Mouse (Mus musculus): ENCODE data around the gene Ndufaf2. TPM values are rescaled to one million over a fixed set of nuclear protein-coding genes. Genes with fewer than 3 reads are reported as not detected.

Gene Ndufaf2
- polyA plus RNA-seq, 1 experiment from 2014 or later: 101 TPM

DNA sequence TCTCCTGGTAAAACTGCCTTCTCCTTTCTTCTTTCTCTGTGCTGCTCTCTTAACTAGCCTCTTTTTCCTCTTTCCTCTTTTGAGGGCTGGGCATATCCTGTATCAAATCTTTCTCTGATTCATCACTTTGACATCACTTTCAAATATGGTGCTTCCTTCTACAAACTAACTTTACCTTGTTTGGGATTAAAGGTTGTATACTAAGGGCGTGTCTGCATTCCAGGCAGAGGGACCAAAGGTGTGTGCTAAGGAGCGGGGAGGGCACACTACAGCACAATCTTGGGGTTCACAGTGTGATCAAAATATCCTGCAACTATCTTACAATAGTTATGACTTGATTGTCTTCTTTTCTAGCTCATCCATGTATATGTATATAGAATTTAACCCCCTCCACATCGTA, 112.4 kb downstream of the Ndufaf2 start:
- peak overlapping the region; percentile 23 for H3K4me2 ChIP-seq
- H3K9ac ChIP-seq: no peak overlapping the region
- H3K36me3 ChIP-seq: peaks cover 13% of the 10 kb centered on the region
- H3K4me3 ChIP-seq: no peak overlapping the region
- H3K27ac ChIP-seq: no peak overlapping the region
- peaks cover 20% of the 10 kb centered on the region for H3K4me1 ChIP-seq
- 91% methylated on average over 3 of the region's 3 CpGs for WGBS
- no peak for ATAC-seq (ENCODE audit: insufficient number of reproducible peaks, insufficient read depth, low FRiP score, low TSS enrichment, low read depth)
- H3K27me3 ChIP-seq: no peaks in the 10 kb centered on the region
- H3K9me3 ChIP-seq: no peaks in the 10 kb centered on the region

DNA sequence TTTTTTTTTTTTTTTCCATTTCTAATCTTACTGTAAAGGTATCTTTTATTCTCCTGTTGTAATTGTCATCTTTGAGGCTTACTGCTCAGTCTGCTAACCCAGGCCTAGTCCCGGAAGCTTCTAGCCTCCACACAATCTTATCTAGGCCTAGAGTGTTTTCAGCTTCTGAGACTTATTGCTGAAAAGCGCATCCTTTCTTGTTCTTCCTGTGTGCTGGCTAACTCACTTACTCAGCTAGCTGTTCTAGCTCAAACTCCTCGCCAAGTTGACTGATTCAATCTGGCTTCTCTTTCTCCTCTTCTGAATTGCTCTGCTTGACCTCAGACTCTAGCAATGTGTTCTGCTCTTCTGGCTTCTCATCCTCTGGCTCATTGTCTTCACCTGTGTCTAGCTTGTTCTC, 112.8 kb downstream of the Ndufaf2 start:
- H3K27me3 ChIP-seq: no peaks in the 10 kb centered on the region
- H3K9me3 ChIP-seq: no peaks in the 10 kb centered on the region
- no peak for ATAC-seq (ENCODE audit: insufficient number of reproducible peaks, insufficient read depth, low FRiP score, low TSS enrichment, low read depth)
- H3K27ac ChIP-seq: no peak overlapping the region
- H3K36me3 ChIP-seq: peaks cover 12% of the 10 kb centered on the region
- H3K4me3 ChIP-seq: no peak overlapping the region
- no peak overlapping the region for H3K9ac ChIP-seq
- peaks cover 20% of the 10 kb centered on the region for H3K4me1 ChIP-seq
- 84% methylated on average over 3 of the region's 3 CpGs for WGBS
- H3K4me2 ChIP-seq: peak overlapping the region; percentile 23

DNA sequence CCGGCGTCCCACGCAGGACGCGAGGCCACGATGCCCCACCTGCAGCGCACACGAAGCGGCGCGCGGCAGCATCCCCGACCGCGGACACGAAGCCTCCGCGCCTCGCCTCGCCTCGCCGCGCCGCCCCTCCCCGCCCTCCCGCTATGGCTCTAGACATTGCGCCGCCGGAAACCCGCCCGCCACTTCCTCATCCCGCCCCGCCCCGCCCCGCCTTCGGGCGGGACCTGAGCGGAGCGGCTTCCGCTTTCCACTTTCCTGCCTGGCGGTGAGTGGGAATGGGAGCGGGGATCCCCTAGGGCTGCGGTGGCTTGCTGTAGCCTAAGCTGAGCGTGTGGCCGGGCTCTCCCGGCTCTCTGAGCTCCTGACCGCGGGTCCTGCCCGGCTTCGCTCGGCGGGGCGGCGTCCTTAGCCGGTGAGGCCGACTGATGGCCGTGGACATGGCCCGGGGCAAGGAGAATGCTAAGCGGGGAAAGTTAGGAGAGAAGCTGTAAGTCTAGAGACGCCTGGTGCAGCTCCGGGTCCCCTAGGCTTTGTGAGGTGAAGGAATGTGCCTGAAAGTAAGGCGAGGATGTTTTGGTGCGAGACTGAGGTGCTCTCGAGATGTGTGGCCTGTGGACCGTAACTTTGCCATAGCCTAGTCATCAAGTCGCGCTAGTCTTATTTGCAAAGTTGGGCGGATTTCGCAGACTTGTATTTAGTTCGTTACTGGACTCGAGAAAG, 114.0 kb downstream of the Ndufaf2 start, which contains the start of gene Smim15:
Gene Smim15 (plus strand): TSS at position 225 of the 720 bp plus-strand sequence.
- Histone ChIP-seq H3K4me1 (peaks cover 20% of the 10 kb centered on the region), H3K4me3 (peak within 1 kb of the TSS; percentile 90), H3K27ac (peak within 1 kb of the TSS; percentile 96), H3K4me2 (peak within 1 kb of the TSS; percentile 60), H3K36me3 (peaks cover 12% of the 10 kb centered on the region), H3K9ac (peak within 1 kb of the TSS; percentile 99), H3K9me3 (no peaks in the 10 kb centered on the region), H3K27me3 (no peaks in the 10 kb centered on the region)
- under 1% methylated on average over 71 of the region's 71 CpGs for WGBS
- peak; percentile 93 for ATAC-seq (ENCODE audit: insufficient number of reproducible peaks, insufficient read depth, low FRiP score, low TSS enrichment, low read depth)

GRCm38 (mm10) chr13:108043431-108044221, 114.8 kb downstream of the Ndufaf2 start:
- Histone ChIP-seq H3K4me2 (peak overlapping the region; percentile 60), H3K36me3 (peaks cover 12% of the 10 kb centered on the region), H3K9me3 (no peaks in the 10 kb centered on the region), H3K4me1 (peaks cover 20% of the 10 kb centered on the region), H3K9ac (peak overlapping the region; percentile 99), H3K27ac (peak overlapping the region; percentile 96), H3K27me3 (no peaks in the 10 kb centered on the region), H3K4me3 (peak overlapping the region; percentile 90)
- ATAC-seq (ENCODE audit: insufficient number of reproducible peaks, insufficient read depth, low FRiP score, low TSS enrichment, low read depth): peak; percentile 64
- 2% methylated on average over 23 of the region's 23 CpGs for WGBS

GRCm38 (mm10) chr13:108041358-108041757, 117.1 kb downstream of the Ndufaf2 start:
- H3K4me2 ChIP-seq: no peak overlapping the region
- H3K27me3 ChIP-seq: no peaks in the 10 kb centered on the region
- no peak overlapping the region for H3K27ac ChIP-seq
- peaks cover 20% of the 10 kb centered on the region for H3K4me1 ChIP-seq
- no peak overlapping the region for H3K4me3 ChIP-seq
- H3K36me3 ChIP-seq: no peaks in the 10 kb centered on the region
- 6% methylated on average over 7 of the region's 7 CpGs for WGBS
- no peaks in the 10 kb centered on the region for H3K9me3 ChIP-seq
- no peak for ATAC-seq (ENCODE audit: insufficient number of reproducible peaks, insufficient read depth, low FRiP score, low TSS enrichment, low read depth)
- H3K9ac ChIP-seq: no peak overlapping the region

DNA sequence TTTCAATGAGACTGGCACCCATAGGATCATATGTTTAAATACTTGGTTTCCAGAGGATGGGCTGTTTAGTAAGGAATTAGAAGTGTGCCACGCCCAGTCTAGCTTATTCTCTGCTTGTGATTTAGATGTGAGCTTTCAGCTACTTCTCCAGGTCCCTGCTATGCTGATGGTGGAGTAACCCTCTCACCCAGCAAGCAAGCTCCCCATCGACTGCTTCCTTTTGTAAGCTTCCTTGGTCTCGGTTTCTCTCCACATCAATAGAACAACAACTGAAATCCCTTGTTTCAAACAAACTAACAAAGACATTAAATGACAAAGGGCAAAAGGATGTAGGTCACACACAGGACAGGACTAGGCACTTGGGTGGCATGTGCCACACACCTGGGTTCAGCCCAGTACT, 118.0 kb downstream of the Ndufaf2 start:
- 68% methylated on average over 3 of the region's 3 CpGs for WGBS
- Histone ChIP-seq H3K27me3 (no peaks in the 10 kb centered on the region), H3K4me3 (no peak overlapping the region), H3K4me1 (peaks cover 14% of the 10 kb centered on the region), H3K9ac (no peak overlapping the region), H3K4me2 (no peak overlapping the region), H3K36me3 (no peaks in the 10 kb centered on the region), H3K27ac (no peak overlapping the region), H3K9me3 (no peaks in the 10 kb centered on the region)
- no peak for ATAC-seq (ENCODE audit: insufficient number of reproducible peaks, insufficient read depth, low FRiP score, low TSS enrichment, low read depth)

GRCm38 (mm10) chr13:108039902-108040301, 118.5 kb downstream of the Ndufaf2 start:
- Histone ChIP-seq H3K9ac (no peak overlapping the region), H3K36me3 (no peaks in the 10 kb centered on the region), H3K27ac (no peak overlapping the region), H3K9me3 (no peaks in the 10 kb centered on the region), H3K27me3 (no peaks in the 10 kb centered on the region), H3K4me2 (no peak overlapping the region), H3K4me1 (peaks cover 12% of the 10 kb centered on the region), H3K4me3 (no peak overlapping the region)
- no peak for ATAC-seq (ENCODE audit: insufficient number of reproducible peaks, insufficient read depth, low FRiP score, low TSS enrichment, low read depth)
- WGBS: 78% methylated on average over 9 of the region's 9 CpGs

- no peaks in the 10 kb centered on the region for H3K36me3 ChIP-seq
- no peak for ATAC-seq (ENCODE audit: insufficient number of reproducible peaks, insufficient read depth, low FRiP score, low TSS enrichment, low read depth)
- no peaks in the 10 kb centered on the region for H3K9me3 ChIP-seq
- H3K4me2 ChIP-seq: no peak overlapping the region
- WGBS: 56% methylated on average over 6 of the region's 6 CpGs
- peaks cover 12% of the 10 kb centered on the region for H3K4me1 ChIP-seq
- no peak overlapping the region for H3K9ac ChIP-seq
- H3K27ac ChIP-seq: no peak overlapping the region
- H3K27me3 ChIP-seq: no peaks in the 10 kb centered on the region
- H3K4me3 ChIP-seq: no peak overlapping the region
Measured at GRCm38 (mm10) chr13:108039375-108039774, 119.0 kb downstream of the Ndufaf2 start.

DNA sequence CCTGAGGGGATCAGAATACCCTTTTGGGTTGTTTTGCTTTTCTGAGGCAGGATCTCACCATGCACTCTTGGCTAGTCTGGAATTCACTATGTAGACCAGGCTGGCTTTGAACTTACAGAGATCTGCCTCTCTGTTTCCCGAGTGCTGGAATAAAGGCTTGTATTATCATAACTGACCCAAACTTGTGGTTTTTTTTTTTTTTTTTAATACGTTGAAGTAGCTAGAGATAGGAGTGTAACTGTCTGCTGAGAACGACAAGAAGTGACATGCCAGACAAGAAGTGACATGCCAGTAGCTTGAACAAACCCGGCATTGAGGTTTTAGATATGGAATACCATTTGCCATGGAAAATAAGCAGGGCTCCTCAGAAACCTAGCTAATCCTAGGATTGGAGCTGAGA, 125.6 kb downstream of the Ndufaf2 start:
- ATAC-seq (ENCODE audit: insufficient number of reproducible peaks, insufficient read depth, low FRiP score, low TSS enrichment, low read depth): no peak
- Histone ChIP-seq H3K4me2 (no peak overlapping the region), H3K9me3 (no peaks in the 10 kb centered on the region), H3K9ac (no peak overlapping the region), H3K36me3 (no peaks in the 10 kb centered on the region), H3K4me1 (no peaks in the 10 kb centered on the region), H3K4me3 (no peak overlapping the region), H3K27me3 (no peaks in the 10 kb centered on the region), H3K27ac (no peak overlapping the region)
- WGBS: 77% methylated on average over 4 of the region's 4 CpGs

GRCm38 (mm10) chr13:108025802-108026201, 132.6 kb downstream of the Ndufaf2 start:
- Histone ChIP-seq H3K27me3 (no peaks in the 10 kb centered on the region), H3K4me1 (no peaks in the 10 kb centered on the region), H3K9me3 (no peaks in the 10 kb centered on the region), H3K4me2 (no peak overlapping the region), H3K4me3 (no peak overlapping the region), H3K36me3 (no peaks in the 10 kb centered on the region), H3K27ac (no peak overlapping the region), H3K9ac (no peak overlapping the region)
- 59% methylated on average over 3 of the region's 3 CpGs for WGBS
- no peak for ATAC-seq (ENCODE audit: insufficient number of reproducible peaks, insufficient read depth, low FRiP score, low TSS enrichment, low read depth)

DNA sequence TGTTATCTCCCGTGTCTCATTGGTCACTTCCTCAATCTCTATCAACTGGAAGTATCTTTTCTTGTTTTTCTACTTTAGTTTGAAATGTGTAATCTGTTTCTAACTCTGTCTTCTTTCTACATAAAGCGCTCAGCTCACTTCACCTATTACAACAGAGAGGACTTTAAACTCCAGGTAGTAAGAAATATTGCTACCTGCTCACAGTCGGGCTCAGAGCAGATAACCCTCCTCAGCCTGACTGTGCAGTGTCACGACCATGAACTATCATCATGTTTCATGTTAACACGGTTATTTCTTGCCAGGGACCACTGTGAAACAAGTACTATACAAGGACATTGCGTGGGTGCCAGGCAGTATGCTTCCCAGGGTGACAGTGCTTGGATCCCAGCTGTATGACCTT, 141.1 kb downstream of the Ndufaf2 start:
- Histone ChIP-seq H3K27ac (no peak overlapping the region), H3K9me3 (0 out of 2 replicates have a peak, but pooled peaks cover 4% of the 10 kb centered on the region), H3K27me3 (no peaks in the 10 kb centered on the region), H3K9ac (no peak overlapping the region), H3K36me3 (no peaks in the 10 kb centered on the region), H3K4me3 (no peak overlapping the region), H3K4me1 (no peaks in the 10 kb centered on the region), H3K4me2 (no peak overlapping the region)
- ATAC-seq (ENCODE audit: insufficient number of reproducible peaks, insufficient read depth, low FRiP score, low TSS enrichment, low read depth): no peak
- WGBS: 79% methylated on average over 6 of the region's 6 CpGs

GRCm38 (mm10) chr13:108015166-108015565, 143.3 kb downstream of the Ndufaf2 start:
- no peak for ATAC-seq (ENCODE audit: insufficient number of reproducible peaks, insufficient read depth, low FRiP score, low TSS enrichment, low read depth)
- Histone ChIP-seq H3K9ac (no peak overlapping the region), H3K27me3 (no peaks in the 10 kb centered on the region), H3K4me3 (no peak overlapping the region), H3K4me1 (no peaks in the 10 kb centered on the region), H3K36me3 (no peaks in the 10 kb centered on the region), H3K4me2 (no peak overlapping the region), H3K9me3 (0 out of 2 replicates have a peak, but pooled peaks cover 4% of the 10 kb centered on the region), H3K27ac (no peak overlapping the region)
- WGBS: 79% methylated on average over 6 of the region's 6 CpGs

Data from embryonic facial prominence, embryonic 13.5 days (tissue).